ENCODE assay signal across 7 mouse cellular contexts in the genomic region with DNA sequence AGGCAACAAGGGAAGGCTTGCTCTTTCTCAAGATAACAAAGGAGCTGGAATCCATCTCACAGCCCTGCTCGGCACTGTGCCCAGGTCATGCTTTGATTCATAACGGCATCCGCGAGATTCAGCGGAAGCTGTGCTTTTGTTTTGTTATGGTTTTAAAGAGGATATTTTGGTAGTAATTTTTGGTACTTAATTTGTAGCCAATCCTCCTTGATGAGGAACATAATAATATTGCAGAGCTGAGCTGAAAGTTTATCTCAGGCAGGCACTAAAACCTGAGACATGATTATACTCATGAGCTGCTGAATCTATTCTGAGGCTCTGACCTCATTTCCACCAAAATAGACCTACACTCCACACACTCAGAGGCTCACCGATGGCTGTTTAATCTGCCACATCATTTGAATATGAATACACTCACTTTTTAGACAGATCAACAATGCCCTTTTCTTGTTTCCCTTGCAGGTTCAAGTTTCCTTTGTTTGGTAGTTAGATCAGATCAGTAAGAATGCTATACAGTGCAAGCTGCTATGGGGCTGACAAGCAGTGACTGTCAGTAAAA.
DNase-seq lines count a peak whose midpoint lies in the region; ATAC-seq lines count a peak whose summit lies in the region.

No protein-coding gene starts in this region.

- no peaks in the 10 kb centered on the region for H3K36me3 ChIP-seq in forebrain, embryonic 10.5 days (replicated peaks)
- H3K36me3 ChIP-seq in heart, embryonic 15.5 days, result no peaks in the 10 kb centered on the region
- H3K36me3 ChIP-seq in neural tube, embryonic 15.5 days, result no peaks in the 10 kb centered on the region

- no peaks in the 10 kb centered on the region for H3K9me3 ChIP-seq in forebrain, embryonic 10.5 days
- H3K9me3 ChIP-seq in heart, embryonic 15.5 days (replicated peaks), result no peaks in the 10 kb centered on the region
- no peaks in the 10 kb centered on the region for H3K9me3 ChIP-seq in neural tube, embryonic 15.5 days (replicated peaks)

- H3K27me3 ChIP-seq in forebrain, embryonic 10.5 days (ENCODE audit: poor library complexity, severe bottlenecking), result no peaks in the 10 kb centered on the region
- no peaks in the 10 kb centered on the region for H3K27me3 ChIP-seq in heart, embryonic 15.5 days
- H3K27me3 ChIP-seq in neural tube, embryonic 15.5 days (replicated peaks), result no peaks in the 10 kb centered on the region

- H3K9ac ChIP-seq in heart, embryonic 15.5 days, result no peak overlapping the region
- no peak overlapping the region for H3K9ac ChIP-seq in neural tube, embryonic 15.5 days (replicated peaks)

- WGBS in forebrain, embryonic 10.5 days, result 38% methylated on average over 6 of the region's 6 CpGs
- WGBS in heart, embryonic 15.5 days, result 13% methylated on average over 6 of the region's 6 CpGs
- WGBS in neural tube, embryonic 15.5 days, result 5% methylated on average over 6 of the region's 6 CpGs

- H3K4me2 ChIP-seq in heart, embryonic 15.5 days, result peak overlapping the region; percentile 43
- peak overlapping the region; percentile 32 for H3K4me2 ChIP-seq in neural tube, embryonic 15.5 days

- H3K27ac ChIP-seq in forebrain, embryonic 10.5 days, result peak overlapping the region; percentile 83
- H3K27ac ChIP-seq in heart, embryonic 15.5 days, result peak overlapping the region; percentile 90
- H3K27ac ChIP-seq in neural tube, embryonic 15.5 days (replicated peaks), result peak overlapping the region; percentile 18; the same call in 1 of the 2 replicates

- peak; percentile 51 for DNase-seq in ZHBTc4 (ENCODE audit: low read depth, low spot score)
- DNase-seq in adrenal gland, postnatal 14 days, result peak; percentile 68
- DNase-seq in forebrain, embryonic 10.5 days (ENCODE audit: extremely low spot score, low spot score), result no peak
- peak; percentile 74 to 87 for DNase-seq in kidney, postnatal 36 days
- DNase-seq in spleen, postnatal 10 days (ENCODE audit: low spot score in 2 of 2), result no peak

- ATAC-seq in heart, embryonic 15.5 days (replicated peaks; ENCODE audit: insufficient number of reproducible peaks, insufficient read depth, low FRiP score, low read depth), result peak; percentile 94
- ATAC-seq in neural tube, embryonic 15.5 days (ENCODE audit: low FRiP score), result no peak

- peak overlapping the region; percentile 24; the same call in 1 of the 2 replicates for H3K4me3 ChIP-seq in forebrain, embryonic 10.5 days
- H3K4me3 ChIP-seq in heart, embryonic 15.5 days, result peak overlapping the region; percentile 32
- H3K4me3 ChIP-seq in neural tube, embryonic 15.5 days (replicated peaks), result no peak overlapping the region

- peaks cover 49% of the 10 kb centered on the region for H3K4me1 ChIP-seq in forebrain, embryonic 10.5 days
- peaks cover 10% of the 10 kb centered on the region for H3K4me1 ChIP-seq in heart, embryonic 15.5 days (replicated peaks)
- peaks cover 5% of the 10 kb centered on the region for H3K4me1 ChIP-seq in neural tube, embryonic 15.5 days

Comparison
In these comparisons a context has a peak if more than half of its experiments do, and no peak if none do; other contexts are left out.
1. DNase-seq: peak in ZHBTc4 (single experiment), adrenal gland, postnatal 14 days (single experiment) and kidney, postnatal 36 days (2 of 2); none in forebrain, embryonic 10.5 days (single experiment) and spleen, postnatal 10 days (0 of 2).
2. H3K27ac ChIP-seq: peak in every context shown above with its lines; median percentile 90 in heart, embryonic 15.5 days; 83 in forebrain, embryonic 10.5 days; 18 in neural tube, embryonic 15.5 days.